Mouse (Mus musculus): ENCODE data around the gene Tubb3.

The Tubb3 gene

GRCm38 (mm10) chr8:123411246-123411645, at the start of gene Tubb3:
Gene Tubb3, plus strand, starts transcription at chr8:123411424.
- peak; percentile 94 for DNase-seq

- DNase-seq, result peak; percentile 95
Measured at GRCm38 (mm10) chr8:123373403-123374238, 37.6 kb upstream of the Tubb3 start, which contains the start of gene Tcf25. Gene Tcf25, plus strand, starts transcription at chr8:123373753.

- peak; percentile 93 for DNase-seq
Measured at GRCm38 (mm10) chr8:123374239-123374578, 37.0 kb upstream of the Tubb3 start.

GRCm38 (mm10) chr8:123375701-123376100, 35.5 kb upstream of the Tubb3 start:
- DNase-seq, result no peak

GRCm38 (mm10) chr8:123376106-123376505, 35.1 kb upstream of the Tubb3 start:
- no peak for DNase-seq

- no peak for DNase-seq
Measured at GRCm38 (mm10) chr8:123381711-123382110, 29.5 kb upstream of the Tubb3 start.

GRCm38 (mm10) chr8:123382516-123382915, 28.7 kb upstream of the Tubb3 start:
- no peak for DNase-seq

- no peak for DNase-seq
Measured at GRCm38 (mm10) chr8:123384883-123385540, 26.2 kb upstream of the Tubb3 start.

GRCm38 (mm10) chr8:123387041-123387440, 24.2 kb upstream of the Tubb3 start:
- DNase-seq, result no peak

GRCm38 (mm10) chr8:123387801-123388200, 23.4 kb upstream of the Tubb3 start:
- DNase-seq, result no peak

GRCm38 (mm10) chr8:123389026-123389425, 22.2 kb upstream of the Tubb3 start:
- DNase-seq, result peak; percentile 76

GRCm38 (mm10) chr8:123398308-123398707, 12.9 kb upstream of the Tubb3 start:
- DNase-seq, result no peak

GRCm38 (mm10) chr8:123401936-123402335, 9.3 kb upstream of the Tubb3 start:
- DNase-seq, result no peak

- DNase-seq, result no peak
Measured at GRCm38 (mm10) chr8:123402730-123403326, 8.4 kb upstream of the Tubb3 start.

GRCm38 (mm10) chr8:123404521-123404920, 6.7 kb upstream of the Tubb3 start:
- no peak for DNase-seq

- peak; percentile 79 for DNase-seq
Measured at GRCm38 (mm10) chr8:123406786-123407185, 4.4 kb upstream of the Tubb3 start, which contains the start of gene Mc1r. Gene Mc1r, plus strand, starts transcription at chr8:123407107.

GRCm38 (mm10) chr8:123407612-123408011, 3.6 kb upstream of the Tubb3 start:
- no peak for DNase-seq

GRCm38 (mm10) chr8:123408586-123409544, 2.4 kb upstream of the Tubb3 start:
- DNase-seq, result no peak

GRCm38 (mm10) chr8:123410049-123410587, 1.1 kb upstream of the Tubb3 start:
- peak; percentile 69 for DNase-seq

GRCm38 (mm10) chr8:123410788-123411187, 436 bp upstream of the Tubb3 start:
- peak; percentile 67 for DNase-seq

- no peak for DNase-seq
Measured at GRCm38 (mm10) chr8:123411781-123412327, 630 bp downstream of the Tubb3 start.
